Mouse (Mus musculus) mammary gland, adult 2 months (tissue): ENCODE data around the gene Npy5r. TPM values are rescaled to one million over a fixed set of nuclear protein-coding genes. Genes with fewer than 3 reads are reported as not detected.

Experiments
- polyA plus RNA-seq: library from polyadenylated mRNA; depleted of rRNA; stranded (reverse); fragments of >200 nt; gene quantifications from 2 replicates; pipeline ENCODE4 v1.2.3, GENCODE M21; 2012; ENCODE audit warnings: low replicate concordance; rRNA removed

The Npy5r gene
- polyA plus RNA-seq: not detected in 2 replicates

GRCm38 (mm10) chr8:66687511-66688329 is at the start of gene Npy5r:
Gene Npy5r, minus strand, starts transcription at chr8:66688128.

DNA sequence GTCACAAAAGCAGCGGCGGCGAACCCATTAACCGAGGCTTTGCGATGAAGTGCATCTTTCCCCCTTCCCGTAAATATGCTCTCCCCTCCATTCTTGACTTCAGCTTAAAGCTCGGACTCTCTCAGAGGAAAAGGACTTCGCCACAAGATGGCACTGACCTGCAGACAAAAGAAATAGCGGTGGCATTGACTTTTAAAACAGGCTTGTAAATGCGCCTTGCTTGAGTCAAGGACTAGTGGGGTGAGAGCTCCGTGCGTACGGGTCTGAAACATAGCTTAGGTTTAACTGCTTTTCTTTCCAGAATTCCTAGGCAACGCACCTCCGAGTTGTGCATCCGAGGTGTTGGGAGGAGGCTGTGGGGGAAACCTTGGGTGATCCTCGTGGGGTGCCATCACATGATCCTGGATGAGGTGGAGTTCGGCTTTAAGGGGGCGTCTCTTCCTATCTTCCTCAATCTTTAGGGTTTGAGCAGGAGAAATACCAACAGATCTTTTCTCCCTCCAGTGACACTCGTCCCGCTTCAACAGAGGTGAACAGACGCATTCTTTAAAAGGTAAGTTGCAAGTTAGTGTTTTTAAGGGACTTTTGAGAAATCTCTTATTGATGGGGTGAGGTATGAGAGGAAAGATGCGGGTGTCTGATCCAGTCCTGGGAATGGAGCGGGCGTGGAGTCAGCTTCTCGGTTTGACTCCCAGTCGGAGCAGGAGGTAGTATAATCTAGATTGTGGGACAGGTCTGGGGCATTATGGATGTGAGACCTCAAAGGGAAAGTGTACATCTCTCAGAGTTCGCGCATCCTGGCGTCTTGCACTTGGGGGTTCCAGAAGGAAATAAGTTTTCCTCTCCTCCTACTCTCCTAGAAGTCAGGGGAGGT is 9.3 kb upstream of the Npy5r start, which contains the start of gene Npy1r:
Npy1r (plus strand) TSS at position 223 of the 874 bp plus-strand sequence.

Other genes starting within 250 kb of the Npy5r start
- 1.0 and 2.6 TPM in 2 replicates for gene Tma16, start 201.6 kb downstream of the Npy5r start, polyA plus RNA-seq
- not detected in 2 replicates for gene Tktl2, start 176.4 kb downstream of the Npy5r start, polyA plus RNA-seq
- 3.0 and 5.8 TPM in 2 replicates for gene Npy1r, start 9.1 kb upstream of the Npy5r start, polyA plus RNA-seq
- 2.9 and 7.1 TPM in 2 replicates for gene Naf1, start 172.1 kb upstream of the Npy5r start, polyA plus RNA-seq